ENCODE assay signal across 9 mouse cellular contexts in genomic region chrX:101300427-101301030, GRCm38 (mm10). TPM values are rescaled to one million over a fixed set of nuclear protein-coding genes. Genes with fewer than 3 reads are reported as not detected.
DNase-seq lines count a peak whose midpoint lies in the region; ATAC-seq lines count a peak whose summit lies in the region.
"Had no signal": no experiment of that assay in that cellular context is flagged by ENCODE, and none has a peak within 500 bp of the region (broad histone marks: within the 10 kb centered on the region; RNA-seq: fewer than 3 reads in every experiment).

No protein-coding gene starts in this region.

- peaks cover 10% of the 10 kb centered on the region for H3K4me1 ChIP-seq in heart, embryonic 13.5 days
- peaks cover 31% of the 10 kb centered on the region for H3K4me1 ChIP-seq in forebrain, embryonic 16.5 days (replicated peaks; ENCODE audit: control insufficient read depth, insufficient read depth, low read length)
- peaks cover 36% of the 10 kb centered on the region for H3K4me1 ChIP-seq in midbrain, embryonic 12.5 days

- peaks cover 24% of the 10 kb centered on the region for H3K36me3 ChIP-seq in heart, embryonic 13.5 days
- H3K36me3 ChIP-seq in forebrain, embryonic 16.5 days (ENCODE audit: control insufficient read depth, insufficient read depth), result no peaks in the 10 kb centered on the region
- peaks cover 14% of the 10 kb centered on the region for H3K36me3 ChIP-seq in midbrain, embryonic 12.5 days

- no peak for ATAC-seq in heart, embryonic 13.5 days (ENCODE audit: extremely low read depth, insufficient number of reproducible peaks, low FRiP score, low TSS enrichment)
- peak; percentile 34 for ATAC-seq in forebrain, embryonic 16.5 days
- ATAC-seq in midbrain, embryonic 12.5 days (ENCODE audit: low FRiP score, low read depth), result peak; percentile 38

- H3K27ac ChIP-seq in heart, embryonic 13.5 days (replicated peaks), result peak overlapping the region; percentile 20; the same call in 1 of the 2 replicates
- H3K27ac ChIP-seq in forebrain, embryonic 16.5 days (ENCODE audit: low read length), result peak overlapping the region; percentile 89
- peak overlapping the region; percentile 75 for H3K27ac ChIP-seq in midbrain, embryonic 12.5 days (replicated peaks)

- peak overlapping the region; percentile 67 for H3K4me2 ChIP-seq in heart, embryonic 13.5 days
- peak overlapping the region; percentile 54 for H3K4me2 ChIP-seq in forebrain, embryonic 16.5 days (ENCODE audit: low read length)
- H3K4me2 ChIP-seq in midbrain, embryonic 12.5 days (replicated peaks), result peak overlapping the region; percentile 51

- WGBS in heart, embryonic 13.5 days, result 21% methylated on average over 13 of the region's 13 CpGs
- 27% methylated on average over 12 of the region's 13 CpGs for WGBS in forebrain, embryonic 16.5 days
- WGBS in midbrain, embryonic 12.5 days, result 30% methylated on average over 13 of the region's 13 CpGs

- H3K9ac ChIP-seq in heart, embryonic 13.5 days, result peak overlapping the region; percentile 66
- H3K9ac ChIP-seq in forebrain, embryonic 16.5 days (replicated peaks; ENCODE audit: low read depth, low read length), result peak overlapping the region; percentile 71
- peak overlapping the region; percentile 56; the same call in 1 of the 2 replicates for H3K9ac ChIP-seq in midbrain, embryonic 12.5 days (replicated peaks)

- intact Hi-C loops in heart, postnatal 25 days (cut with DNase I), result no loop called here

- H3K4me3 ChIP-seq in heart, embryonic 13.5 days, result peak overlapping the region; percentile 46
- peak overlapping the region; percentile 65 for H3K4me3 ChIP-seq in forebrain, embryonic 16.5 days (replicated peaks; ENCODE audit: low read length)
- peak overlapping the region; percentile 49 for H3K4me3 ChIP-seq in midbrain, embryonic 12.5 days

- H3K9me3 ChIP-seq in heart, embryonic 13.5 days, result no peaks in the 10 kb centered on the region
- H3K9me3 ChIP-seq in forebrain, embryonic 16.5 days (ENCODE audit: control insufficient read depth, low read length), result no peaks in the 10 kb centered on the region
- no peaks in the 10 kb centered on the region for H3K9me3 ChIP-seq in midbrain, embryonic 12.5 days

- DNase-seq in heart, postnatal 25 days (ENCODE audit: low spot score), result no peak
- peak; percentile 18 for DNase-seq in brain, embryonic 18.5 days (ENCODE audit: low read depth, low spot score)
- DNase-seq in c-Kit-positive CD71-positive TER-119-positive erythroid progenitor cells, embryonic 14.5 days (ENCODE audit: low spot score), result no peak
- DNase-seq in spleen, adult 12 weeks (ENCODE audit: low spot score), result no peak
- no peak for DNase-seq in thymus, adult 18-20 months

- peaks cover 31% of the 10 kb centered on the region for H3K27me3 ChIP-seq in heart, embryonic 13.5 days (replicated peaks)
- no peaks in the 10 kb centered on the region for H3K27me3 ChIP-seq in forebrain, embryonic 16.5 days (replicated peaks; ENCODE audit: control insufficient read depth, insufficient read depth, low read length)
- H3K27me3 ChIP-seq in midbrain, embryonic 12.5 days, result peaks cover 37% of the 10 kb centered on the region; the same call in 1 of the 2 replicates

RNA-seq across cellular contexts. Expression of gene Nlgn3, which starts 1.6 kb away (rescaled TPM):
- polyA plus RNA-seq in heart, embryonic 13.5 days (2015; fragmentation: Nextera tagmentation; extraction: Ambion mirVana), result 2.0 and 2.5 TPM in 2 replicates
- total RNA-seq in heart, postnatal 25 days (2021), result under 1 TPM; 0.59 to 0.91 TPM
- 65.5 and 72.3 TPM in 2 replicates for polyA plus RNA-seq in forebrain, embryonic 16.5 days (2015; fragmentation: Nextera tagmentation; extraction: Ambion mirVana)
- 28.3 and 34.2 TPM in 2 replicates for polyA plus RNA-seq in midbrain, embryonic 12.5 days (2016; fragmentation: Nextera tagmentation; extraction: Ambion mirVana)
- total RNA-seq: hematopoietic stem cell, adult 5-6 weeks had no signal

RNA-seq across cellular contexts. Expression of gene Med12, which starts 26.7 kb away (rescaled TPM):
- polyA plus RNA-seq in heart, embryonic 13.5 days (2015; fragmentation: Nextera tagmentation; extraction: Ambion mirVana), result 19.9 and 21.6 TPM in 2 replicates
- total RNA-seq in heart, postnatal 25 days (2021), result 10 to 100 TPM; 20.1 to 22.6 TPM
- 22.9 and 26.9 TPM in 2 replicates for polyA plus RNA-seq in forebrain, embryonic 16.5 days (2015; fragmentation: Nextera tagmentation; extraction: Ambion mirVana)
- polyA plus RNA-seq in midbrain, embryonic 12.5 days (2016; fragmentation: Nextera tagmentation; extraction: Ambion mirVana), result 40.0 and 40.4 TPM in 2 replicates

RNA-seq across cellular contexts. Expression of gene Gm20489, which starts 31.7 kb away (rescaled TPM):
- not detected in 2 replicates for polyA plus RNA-seq in heart, embryonic 13.5 days (2015; fragmentation: Nextera tagmentation; extraction: Ambion mirVana)
- not detected for total RNA-seq in heart, postnatal 25 days (2021)
- not detected in 2 replicates for polyA plus RNA-seq in forebrain, embryonic 16.5 days (2015; fragmentation: Nextera tagmentation; extraction: Ambion mirVana)
- not detected in 2 replicates for polyA plus RNA-seq in midbrain, embryonic 12.5 days (2016; fragmentation: Nextera tagmentation; extraction: Ambion mirVana)
- total RNA-seq: hematopoietic stem cell, adult 5-6 weeks had no signal

RNA-seq across cellular contexts. Expression of gene Il2rg, which starts 32.5 kb away (rescaled TPM):
- 14.9 and 15.8 TPM in 2 replicates for polyA plus RNA-seq in heart, embryonic 13.5 days (2015; fragmentation: Nextera tagmentation; extraction: Ambion mirVana)
- 10 to 100 TPM in 1 of 2 experiments, 1 to 10 TPM in 1; 8.2 to 10.0 TPM for total RNA-seq in heart, postnatal 25 days (2021)
- polyA plus RNA-seq in forebrain, embryonic 16.5 days (2015; fragmentation: Nextera tagmentation; extraction: Ambion mirVana), result 4.4 and 6.2 TPM in 2 replicates
- polyA plus RNA-seq in midbrain, embryonic 12.5 days (2016; fragmentation: Nextera tagmentation; extraction: Ambion mirVana), result 3.1 and 4.1 TPM in 2 replicates

RNA-seq across cellular contexts. Expression of gene Gm614, which starts 36.7 kb away (rescaled TPM):
- polyA plus RNA-seq in heart, embryonic 13.5 days (2015; fragmentation: Nextera tagmentation; extraction: Ambion mirVana), result not detected in 2 replicates
- total RNA-seq in heart, postnatal 25 days (2021), result not detected
- polyA plus RNA-seq in forebrain, embryonic 16.5 days (2015; fragmentation: Nextera tagmentation; extraction: Ambion mirVana), result not detected in 2 replicates
- polyA plus RNA-seq in midbrain, embryonic 12.5 days (2016; fragmentation: Nextera tagmentation; extraction: Ambion mirVana), result not detected in 2 replicates
- total RNA-seq: hematopoietic stem cell, adult 5-6 weeks had no signal

Comparison
In these comparisons a context has a peak if more than half of its experiments do, and no peak if none do; other contexts are left out.
1. H3K27ac ChIP-seq: peak in every context shown above with its lines; median percentile 89 in forebrain, embryonic 16.5 days; 75 in midbrain, embryonic 12.5 days; 20 in heart, embryonic 13.5 days.